Mouse (Mus musculus) adrenal gland, postnatal 36 days (tissue): ENCODE results near the gene Nphp3. TPM values are rescaled to one million over a fixed set of nuclear protein-coding genes. Genes with fewer than 3 reads are reported as not detected.
A peak's percentile ranks its signal among the peaks of the same experiment; 100 is the strongest.

Experiments
- DNase-seq, 2 experiments: peaks; one replicate each; pipeline ENCODE4 v3.0.0; 2021; ENCODE audit warnings: mixed read lengths in 1 of 2
- total RNA-seq, 2 experiments: library from RNA; stranded (reverse); gene quantifications; 2 replicates each; pipeline ENCODE4 v1.2.3; 2021

Nphp3 gene
- total RNA-seq, 2 experiments from 2014 or later = 2.3 to 3.3 TPM

DNA sequence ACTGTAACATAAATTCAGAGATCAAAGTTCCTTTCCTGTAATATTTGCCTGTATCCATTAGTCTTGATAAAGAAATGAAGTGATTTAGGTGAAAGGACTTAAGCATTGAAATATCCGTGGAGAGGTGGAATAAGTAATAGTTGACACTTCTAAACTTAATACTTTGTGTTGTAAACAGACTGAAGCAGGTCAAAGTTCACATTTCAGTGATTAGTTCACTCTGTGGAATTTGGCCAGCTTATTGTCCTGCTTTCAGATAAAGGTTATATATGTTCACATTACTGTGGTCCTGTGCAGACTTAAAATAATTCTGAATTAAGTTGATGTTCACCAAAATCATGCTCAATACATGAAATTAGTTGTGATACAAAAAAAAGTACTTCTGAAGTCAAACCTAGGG lies 62.2 kb downstream of the Nphp3 start:
- DNase-seq = no peak

DNA sequence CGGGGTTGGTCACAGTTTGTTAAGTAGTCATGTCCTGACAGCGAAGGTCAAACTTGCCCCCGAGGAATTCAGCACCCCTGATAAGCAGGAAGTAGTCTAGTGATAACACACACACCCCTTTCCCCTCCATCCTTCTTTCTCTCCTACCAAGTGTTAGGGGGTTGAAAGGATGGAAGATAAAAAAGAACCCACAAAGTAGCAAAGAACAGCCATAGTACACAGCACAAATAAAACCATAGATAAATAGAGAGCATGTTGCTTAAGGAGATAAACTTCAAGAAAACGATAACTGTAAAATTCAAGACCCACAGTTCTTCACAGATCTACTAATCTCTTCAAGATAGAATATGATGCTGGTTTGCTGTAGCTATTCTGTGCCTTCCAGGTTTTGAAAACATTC lies 67.9 kb downstream of the Nphp3 start:
- DNase-seq = no peak

DNA sequence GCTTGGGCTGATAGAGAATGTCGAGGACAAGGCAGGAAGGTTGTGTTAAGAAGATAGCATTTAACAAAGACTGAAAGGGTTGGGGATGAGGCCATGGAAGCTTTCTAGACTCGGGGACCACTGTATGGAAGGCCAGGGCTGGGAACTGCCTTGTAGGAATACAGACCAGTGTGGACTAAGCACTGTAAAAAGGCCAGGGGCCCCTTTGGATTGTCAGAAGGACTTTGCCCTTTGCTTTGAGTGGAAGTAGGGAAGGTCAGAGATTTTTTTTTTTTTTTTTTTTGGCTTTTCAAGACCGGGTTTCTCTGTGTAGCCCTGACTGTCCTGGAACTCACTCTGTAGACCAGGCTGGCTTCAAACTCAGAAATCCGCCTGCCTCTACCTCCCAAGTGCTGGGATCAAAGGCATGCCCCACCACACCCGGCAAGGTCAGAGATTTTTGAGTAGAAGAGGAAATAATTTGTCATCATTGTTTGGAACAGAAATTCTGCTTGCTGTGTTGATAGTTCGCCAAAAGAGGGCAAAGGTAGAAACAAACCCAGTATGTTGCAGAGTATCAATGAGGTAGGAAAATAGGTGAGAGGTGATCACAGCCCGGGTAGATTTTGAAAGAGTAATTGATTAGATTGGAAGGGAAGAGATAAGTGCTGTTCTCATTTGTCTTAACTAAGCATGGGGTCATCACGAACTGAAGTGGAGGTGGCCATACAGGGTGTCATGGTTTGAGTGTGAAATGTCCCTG lies 68.7 kb downstream of the Nphp3 start:
- no peak for DNase-seq

DNA sequence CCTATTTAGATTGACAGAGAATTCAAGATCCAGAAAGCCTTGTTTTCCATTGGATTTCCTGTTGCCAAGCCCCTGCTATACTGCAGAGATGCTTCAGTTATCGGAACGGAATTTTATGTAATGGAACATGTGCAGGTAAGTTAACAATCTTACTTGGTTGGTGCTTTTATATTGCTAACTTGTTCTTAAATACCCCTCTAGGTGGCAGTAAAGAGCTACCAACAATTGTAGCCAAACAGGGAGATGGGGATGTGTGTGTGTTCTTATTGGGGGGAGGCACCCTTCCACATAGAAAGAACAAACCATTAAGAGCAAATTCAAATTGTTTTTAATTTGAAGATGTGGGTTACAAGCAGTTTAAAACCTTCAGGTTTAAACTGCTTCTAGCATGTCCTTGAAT lies 73.5 kb downstream of the Nphp3 start:
- no peak for DNase-seq

DNA sequence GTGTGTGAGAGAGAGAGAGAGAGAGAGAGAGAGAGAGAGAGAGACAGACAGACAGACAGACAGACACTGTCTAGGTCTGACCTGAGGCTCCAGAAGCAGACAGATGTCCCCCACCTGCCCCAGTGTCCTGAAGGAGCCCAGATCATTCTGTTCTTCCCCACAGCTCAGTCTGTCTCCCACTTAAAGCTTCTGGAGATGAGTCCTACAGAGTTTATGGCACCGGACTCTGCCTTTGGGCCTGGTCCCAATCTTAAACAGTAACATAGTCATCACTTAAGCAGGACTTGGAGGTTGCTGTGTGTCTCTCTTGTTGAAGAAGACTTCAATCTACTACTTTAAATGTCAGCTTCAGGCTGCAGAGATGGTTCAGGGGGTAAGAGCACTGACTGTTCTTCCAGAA lies 76.4 kb downstream of the Nphp3 start:
- DNase-seq = no peak

DNA sequence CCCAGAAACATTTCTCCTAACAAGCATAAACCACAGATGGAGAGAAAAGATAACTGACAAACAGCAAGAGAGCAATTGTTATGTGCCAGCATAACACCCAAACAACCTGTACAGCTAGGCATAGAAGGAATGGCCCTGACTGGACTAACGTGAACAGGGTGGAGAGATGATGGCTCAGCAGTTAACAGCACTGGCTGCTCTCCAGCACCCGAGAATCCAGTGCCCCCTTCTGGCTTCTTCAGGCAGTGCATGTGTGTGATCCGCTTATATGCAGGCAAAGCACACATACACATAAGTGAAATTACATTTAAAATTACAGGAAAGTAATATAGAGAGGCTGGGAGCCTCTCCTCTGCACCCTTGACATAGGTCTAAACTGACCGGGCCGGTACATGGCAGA lies 77.0 kb downstream of the Nphp3 start:
- DNase-seq = peak; percentile 41 to 46

DNA sequence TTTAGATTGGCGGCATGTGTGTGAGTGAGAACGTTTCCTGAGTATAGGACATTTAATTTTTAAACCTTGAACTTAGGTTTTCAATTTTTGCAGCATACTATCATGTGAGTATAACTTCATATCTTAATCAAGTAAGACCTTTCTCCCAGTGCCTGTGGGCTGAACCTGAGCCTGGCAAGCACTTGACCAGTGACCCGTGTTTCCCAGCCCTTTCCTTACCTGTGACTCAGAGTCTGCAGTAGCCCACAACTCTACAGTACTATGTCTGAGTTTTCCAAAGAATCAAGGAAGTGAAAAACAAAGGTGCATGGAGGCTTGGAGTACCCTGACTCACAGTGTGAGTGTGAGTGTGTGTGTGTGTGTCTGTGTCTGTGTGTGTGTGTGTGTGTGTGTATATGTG lies 77.7 kb downstream of the Nphp3 start:
- DNase-seq = no peak

DNA sequence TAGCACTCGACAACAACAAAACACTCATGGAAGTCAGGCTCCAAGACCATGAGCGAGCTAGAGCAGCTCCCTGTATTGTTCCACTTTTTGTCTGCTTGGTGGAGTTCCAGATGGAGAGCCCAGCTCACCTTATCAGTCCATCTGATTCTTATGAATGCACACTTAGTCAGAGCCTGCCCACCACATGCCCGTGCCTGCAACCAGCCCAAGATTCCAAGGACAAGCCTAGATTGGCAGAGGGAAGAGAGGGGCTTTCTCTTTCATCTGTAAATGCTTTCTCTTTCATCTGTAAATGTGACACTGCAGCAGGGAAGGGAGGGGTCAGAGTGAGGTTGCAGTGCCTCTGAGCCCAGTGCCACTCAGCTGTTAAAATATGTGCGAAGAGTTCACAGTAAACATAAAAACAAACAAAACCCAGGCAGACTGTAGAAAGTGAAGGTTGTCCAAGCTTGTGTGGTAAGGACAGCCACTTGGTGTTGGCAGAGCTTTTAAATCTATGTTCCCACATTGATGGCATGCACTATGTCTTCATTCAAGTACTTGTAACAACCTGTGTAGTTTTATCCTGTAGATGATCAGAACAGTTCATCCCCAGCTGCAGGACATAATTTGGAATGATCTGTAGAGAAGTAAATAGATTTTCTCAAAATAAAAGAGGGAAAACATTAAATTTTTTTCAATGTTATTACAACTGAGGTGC lies 83.5 kb downstream of the Nphp3 start:
- peak in 1 of 2 experiments; percentile 2 for DNase-seq

DNA sequence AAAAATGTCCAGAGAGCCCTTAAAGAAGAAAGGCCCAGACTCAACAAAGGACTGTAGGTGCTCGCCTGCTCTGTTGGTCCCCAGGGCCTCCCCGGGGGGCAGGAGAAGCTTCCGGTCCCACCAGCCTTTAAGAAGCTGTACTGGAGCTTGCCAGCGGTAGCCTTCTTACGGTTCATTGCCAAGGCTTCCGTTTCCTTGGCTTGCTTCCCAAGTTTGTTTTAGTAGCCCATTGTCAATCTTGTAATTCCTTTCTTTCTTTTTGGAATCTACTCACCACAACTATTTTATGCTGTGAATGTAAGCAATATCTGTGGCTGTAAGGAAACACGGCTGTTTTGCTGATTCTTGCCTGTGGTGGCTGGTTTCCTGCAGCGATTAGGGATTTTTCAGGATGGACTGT lies 86.2 kb downstream of the Nphp3 start:
- peak in 1 of 2 experiments; percentile 18 for DNase-seq

DNA sequence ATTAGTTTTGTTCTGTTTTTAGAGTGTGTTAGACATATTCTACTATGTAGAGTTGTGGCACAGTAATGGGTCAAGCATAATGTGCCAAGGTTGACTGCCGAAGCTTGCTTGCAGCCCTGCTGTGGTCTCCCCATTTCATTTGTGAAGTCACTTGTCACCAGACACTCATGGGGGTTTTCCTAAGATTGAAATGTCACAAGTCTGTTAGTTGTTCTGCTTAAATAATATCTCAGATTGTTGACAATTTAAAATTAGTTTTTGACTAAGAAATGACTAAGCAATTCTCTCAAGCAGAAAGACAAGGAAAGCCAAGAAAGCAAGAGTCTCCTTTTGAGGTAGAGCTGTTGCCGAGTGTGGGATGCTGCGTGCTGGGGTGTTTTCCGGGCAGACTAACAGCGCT lies 90.6 kb downstream of the Nphp3 start:
- DNase-seq = no peak

Other genes with a start within 250 kb of the Nphp3 start
- gene Tmem108, start 240.7 kb upstream of the Nphp3 start, total RNA-seq = 1 to 10 TPM; 3.7 TPM
- not detected for gene Gm28305, start 38.1 kb downstream of the Nphp3 start, total RNA-seq
- 10 to 100 TPM; 46.1 to 46.9 TPM for gene Uba5, start 60.6 kb downstream of the Nphp3 start, total RNA-seq
- gene Acad11, start 60.8 kb downstream of the Nphp3 start, total RNA-seq = 10 to 100 TPM; 59.7 to 85.9 TPM
- gene Ackr4, start 124.4 kb downstream of the Nphp3 start, total RNA-seq = under 1 TPM in 1 of 2 experiments, not detected in 1; 0.17 TPM